Mouse (Mus musculus): ENCODE measurements around the gene Foxd1.

Foxd1 gene

DNA sequence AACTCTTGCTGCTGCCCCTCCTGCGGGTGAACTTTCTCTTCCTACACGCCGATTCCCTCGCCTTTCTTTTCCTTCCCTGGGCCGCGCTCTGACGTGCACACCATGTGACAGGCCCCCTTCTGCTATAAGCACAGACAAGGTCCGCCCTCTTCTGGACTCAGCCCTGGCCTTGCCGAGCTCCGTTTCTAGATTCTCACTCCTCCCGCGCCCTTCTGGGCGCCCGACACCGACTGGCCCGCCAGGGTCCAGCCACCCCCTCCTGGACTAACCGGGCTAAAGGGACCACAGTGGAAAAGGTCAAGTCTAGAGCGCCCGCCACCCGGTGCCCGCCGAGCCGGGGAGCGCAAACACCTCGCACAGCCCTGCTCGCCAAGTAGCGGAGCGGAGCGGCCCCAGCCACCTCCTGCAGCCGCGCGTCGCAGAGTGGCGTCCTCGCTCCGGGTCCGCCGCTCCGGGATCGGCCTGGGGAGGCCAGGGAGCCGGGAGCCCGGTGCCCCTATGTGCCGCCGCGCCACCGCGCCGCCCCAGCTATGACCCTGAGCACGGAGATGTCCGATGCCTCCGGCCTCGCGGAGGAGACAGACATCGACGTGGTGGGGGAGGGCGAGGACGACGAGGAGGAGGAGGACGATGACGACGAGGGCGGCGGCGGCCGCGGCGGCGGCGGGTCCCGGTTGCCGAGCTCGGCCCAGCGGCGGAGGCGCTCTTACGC, at the start of gene Foxd1:
Gene Foxd1, plus strand, starts transcription at position 153 of the 712 bp plus-strand sequence.
- peak; percentile 50 for DNase-seq

DNA sequence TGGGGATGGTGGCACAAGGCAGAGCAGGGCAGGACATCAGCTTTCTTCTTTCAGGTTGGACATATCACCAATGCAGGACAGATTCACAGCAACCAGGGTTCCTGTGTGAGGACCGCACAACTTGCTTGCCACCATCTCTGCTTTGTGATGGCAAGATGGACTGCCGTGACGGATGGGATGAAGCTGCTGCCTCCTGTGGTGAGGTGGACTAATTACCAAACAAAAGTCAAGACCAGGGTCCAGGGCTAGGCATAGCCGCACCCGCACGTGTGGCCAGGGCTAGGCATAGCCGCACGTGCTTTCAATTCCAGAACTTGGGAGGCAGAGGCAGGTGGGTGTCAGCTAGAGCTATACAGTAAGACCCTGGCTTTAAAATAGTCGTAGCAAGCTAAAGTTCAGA, 48.8 kb upstream of the Foxd1 start:
- no peak for DNase-seq

DNA sequence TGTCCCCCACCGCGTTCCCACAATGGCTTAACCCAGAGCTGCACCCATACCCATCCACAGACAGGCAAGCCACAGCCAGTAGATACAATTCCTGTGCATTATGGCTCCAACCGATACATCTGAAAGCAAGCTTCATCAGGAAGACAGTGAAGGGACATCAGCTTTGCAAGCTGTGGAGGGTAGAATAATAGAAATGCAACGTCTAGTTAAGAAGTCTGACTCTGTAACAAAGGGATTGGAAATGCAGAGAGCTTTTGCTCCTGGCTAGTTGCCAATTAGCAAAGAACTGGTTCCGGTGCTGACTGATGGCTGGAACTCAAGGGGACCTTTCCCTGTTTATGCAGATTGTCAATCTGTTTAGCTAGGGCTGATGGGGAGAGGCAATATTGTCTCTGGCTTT, 47.6 kb upstream of the Foxd1 start:
- DNase-seq: no peak

DNA sequence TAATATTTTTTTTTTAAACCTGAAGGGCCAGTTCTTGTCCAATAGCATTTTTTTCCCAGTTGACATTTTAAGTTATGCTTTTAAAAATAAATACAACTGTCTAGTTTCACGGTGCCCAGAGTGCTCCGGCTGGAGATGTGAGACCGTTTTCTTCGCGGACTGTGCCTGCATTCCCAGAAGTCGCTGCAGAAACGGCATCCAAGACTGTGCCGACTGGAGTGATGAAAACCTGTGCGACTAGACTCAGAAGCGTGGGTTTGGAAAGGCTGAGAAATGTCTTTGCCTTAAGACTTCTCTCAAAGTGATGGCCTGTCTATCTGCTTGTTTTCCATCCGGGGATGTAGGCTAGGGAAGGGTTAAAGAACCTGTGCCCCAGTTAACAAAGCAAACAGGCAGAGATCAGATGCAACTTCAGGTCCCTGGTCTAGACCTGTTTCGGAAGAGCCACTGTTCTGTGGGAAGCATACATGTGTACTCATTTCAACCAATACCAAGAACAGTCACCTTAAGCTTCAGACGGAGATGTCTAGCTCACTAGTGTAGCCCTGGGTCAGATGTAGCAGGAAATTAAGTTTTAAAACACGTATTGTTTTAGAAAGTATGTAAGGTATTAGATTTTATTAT, 47.1 kb upstream of the Foxd1 start:
- DNase-seq: no peak

DNA sequence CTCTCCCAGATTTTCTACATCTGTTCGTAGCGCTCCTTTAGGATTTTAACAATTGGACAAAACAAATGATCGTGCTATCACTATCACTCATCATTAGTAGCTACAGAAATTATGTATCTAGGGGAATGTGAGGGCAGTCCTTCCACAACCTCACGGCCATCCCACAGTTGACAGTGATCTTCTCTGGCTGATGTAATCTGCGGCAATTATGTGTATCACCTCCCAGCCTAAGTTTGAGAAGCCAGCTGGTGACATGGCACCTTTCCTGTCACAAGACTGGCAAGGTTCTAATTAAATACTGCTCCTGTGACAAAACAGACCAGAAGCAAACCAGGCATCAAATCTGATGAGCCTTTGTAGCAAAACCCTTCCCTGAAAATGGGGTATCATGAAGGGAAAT, 46.0 kb upstream of the Foxd1 start:
- DNase-seq: no peak

DNA sequence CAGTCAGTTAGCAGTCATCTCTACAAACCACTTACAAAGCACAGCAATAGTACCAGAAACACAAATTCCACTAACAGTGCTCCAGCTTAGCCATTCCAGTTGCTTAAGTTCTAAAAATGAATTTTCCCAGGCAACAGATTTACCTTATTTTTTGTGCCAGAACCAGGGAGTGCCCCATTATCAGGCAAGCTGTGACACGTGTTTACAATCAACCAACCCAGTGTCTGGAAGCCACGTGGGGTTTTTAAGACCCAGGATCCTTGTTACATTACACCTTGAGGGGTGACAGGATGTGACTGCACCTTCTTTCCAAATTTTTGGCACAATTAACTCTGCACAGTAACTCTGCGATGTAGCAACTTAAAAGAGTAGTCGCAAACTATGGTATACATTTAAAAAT, 45.3 kb upstream of the Foxd1 start:
- DNase-seq: no peak

DNA sequence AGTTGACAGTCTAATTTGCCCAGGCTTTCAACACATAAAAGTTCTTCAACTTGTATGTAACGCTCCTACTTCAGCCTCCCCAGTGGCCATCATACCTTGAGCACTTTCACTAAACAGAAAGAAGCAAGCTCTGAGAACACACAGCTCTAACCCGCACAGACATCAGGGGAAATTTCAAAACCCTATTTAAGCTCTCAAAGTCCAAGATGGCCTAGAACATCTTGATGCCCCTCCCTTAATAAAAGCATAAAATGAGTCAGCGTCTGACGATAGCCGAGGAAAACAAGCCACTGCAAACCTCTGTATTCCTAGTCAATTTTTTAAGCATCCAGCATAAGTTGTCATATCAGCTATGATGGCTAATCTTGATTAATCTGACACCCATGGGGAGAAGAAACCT, 42.4 kb upstream of the Foxd1 start:
- DNase-seq: no peak

DNA sequence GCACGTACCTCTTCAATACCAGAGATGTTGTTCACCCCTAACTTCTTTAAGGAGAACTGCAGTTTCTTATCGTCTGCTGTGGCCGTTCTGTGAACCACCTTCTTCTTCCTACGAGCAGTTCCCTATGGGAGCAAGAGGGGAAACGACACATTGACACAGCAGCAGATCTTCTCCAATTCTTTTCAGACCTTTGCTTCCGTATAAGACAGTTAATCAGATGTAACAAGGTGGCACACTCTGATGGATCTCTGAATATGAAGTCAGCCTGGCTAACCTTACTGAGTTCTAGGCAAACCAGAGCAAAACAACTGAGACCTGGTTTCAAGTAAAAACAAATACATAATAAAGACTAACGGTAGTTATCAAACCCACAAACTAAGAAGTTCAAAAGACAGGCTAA, 40.4 kb upstream of the Foxd1 start:
- DNase-seq: no peak

DNA sequence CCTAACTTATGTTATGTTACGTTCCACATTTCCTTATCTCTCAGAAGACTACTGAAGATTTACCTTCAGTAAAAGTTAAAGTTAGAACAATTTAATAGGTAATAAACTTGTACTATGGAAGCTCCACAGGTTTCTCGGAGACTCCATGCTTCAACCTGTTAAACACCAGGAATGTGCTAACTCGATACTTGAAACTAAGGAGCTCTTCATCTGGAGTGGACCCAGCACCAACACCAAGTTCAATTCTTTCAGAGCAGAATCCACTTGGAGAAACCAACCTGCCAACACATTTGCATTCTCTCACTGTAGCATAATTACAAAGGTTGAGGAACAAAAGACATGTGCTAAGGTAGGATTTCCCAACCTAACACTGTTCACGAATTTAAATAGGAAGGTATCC, 38.9 kb upstream of the Foxd1 start:
- DNase-seq: no peak

DNA sequence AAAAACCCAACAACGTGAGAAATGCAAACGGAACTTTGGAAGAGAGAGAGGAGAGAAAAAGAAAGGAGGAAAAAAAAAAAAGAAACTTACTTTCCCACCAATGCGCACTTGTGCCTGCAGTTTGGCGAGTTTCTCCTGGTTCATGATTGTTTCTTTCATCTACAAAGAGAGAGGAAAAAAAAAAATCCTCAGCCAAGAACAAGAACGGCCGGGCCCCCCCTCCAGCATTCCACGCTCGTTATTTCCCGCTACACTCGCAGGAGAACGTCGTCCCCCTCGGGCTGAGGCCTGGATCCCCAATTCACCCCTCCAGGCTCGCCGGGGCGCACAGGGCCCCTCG, 37.9 kb upstream of the Foxd1 start:
- no peak for DNase-seq

DNA sequence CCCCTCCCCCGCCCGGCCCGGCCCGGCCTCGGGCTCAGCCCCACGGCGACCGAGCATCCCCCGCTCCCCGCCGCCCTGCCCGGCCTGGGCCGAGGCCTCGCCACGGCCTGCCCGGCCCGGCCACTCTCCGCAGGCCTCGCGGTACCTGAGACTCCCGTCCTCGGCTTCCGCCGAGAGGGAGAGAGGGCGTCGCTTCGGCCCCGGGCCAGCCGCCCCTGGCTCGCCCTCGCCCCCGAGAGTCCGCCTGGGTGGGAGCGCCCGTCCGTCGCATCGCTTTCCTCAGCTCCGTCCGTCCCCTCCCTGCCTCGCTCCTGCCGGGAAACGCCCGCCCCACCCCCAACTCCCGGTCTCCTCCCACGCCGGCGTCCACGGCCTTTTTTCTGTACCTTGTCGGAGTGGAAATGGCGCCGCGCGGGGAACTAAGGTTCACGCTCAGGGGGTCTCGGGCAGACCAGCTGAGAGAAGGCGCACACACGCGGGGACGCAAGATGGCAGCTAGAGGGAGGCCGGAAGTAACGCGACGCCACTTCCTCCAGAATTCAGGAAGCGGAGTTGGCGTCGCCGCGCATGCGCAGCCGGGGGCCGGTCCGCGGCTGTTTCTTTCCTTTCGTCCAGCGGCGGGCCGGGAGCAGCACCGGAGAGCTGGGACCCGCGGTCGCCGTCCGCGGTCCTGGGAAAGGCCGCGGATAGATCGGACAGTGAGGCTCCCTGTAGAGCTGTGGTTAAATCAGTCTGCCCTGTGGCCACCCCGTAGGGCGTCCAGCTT, 37.4 kb upstream of the Foxd1 start, which contains the start of gene Btf3:
Gene Btf3, minus strand, starts transcription at position 527 of the 766 bp plus-strand sequence.
- DNase-seq: peak; percentile 94

DNA sequence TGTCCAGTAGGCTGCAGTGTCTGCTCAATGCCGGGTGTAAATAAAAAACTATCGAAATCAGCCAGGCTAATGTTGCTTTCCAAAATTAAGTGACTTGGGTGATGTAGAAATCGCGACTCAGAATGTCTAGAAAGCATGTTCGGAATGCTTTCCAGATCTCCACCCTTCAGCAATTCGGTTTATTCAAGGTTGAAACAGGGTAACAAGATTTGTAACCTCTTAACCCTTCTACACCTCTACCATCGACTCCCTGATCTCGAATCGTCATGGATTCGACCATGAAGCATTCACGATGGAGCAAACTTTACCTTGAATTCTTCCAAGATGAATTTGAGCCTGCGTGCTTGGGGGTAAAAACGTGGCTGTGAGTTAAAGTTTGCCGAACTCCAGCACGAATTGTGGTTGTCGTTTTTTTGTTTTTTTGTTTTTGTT, 36.8 kb upstream of the Foxd1 start:
- DNase-seq: no peak

DNA sequence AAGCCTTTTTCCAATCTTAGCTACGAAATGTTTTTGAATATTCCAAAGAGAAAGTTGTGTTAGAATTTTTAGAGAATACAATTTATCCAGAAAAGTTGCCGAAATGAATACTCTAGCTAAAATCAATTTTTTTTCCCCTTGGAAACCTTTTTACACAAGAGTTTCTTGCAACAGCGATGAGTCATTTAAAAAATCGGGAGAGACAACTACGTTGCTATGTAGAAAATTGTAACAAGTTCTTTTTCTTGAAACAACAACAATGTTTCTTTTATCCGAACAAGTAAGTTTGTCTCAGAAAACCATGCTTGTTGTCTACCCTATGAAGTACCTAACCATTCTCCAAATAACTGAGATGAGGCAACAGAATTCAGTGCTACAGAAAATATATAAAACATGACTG, 36.1 kb upstream of the Foxd1 start:
- no peak for DNase-seq

DNA sequence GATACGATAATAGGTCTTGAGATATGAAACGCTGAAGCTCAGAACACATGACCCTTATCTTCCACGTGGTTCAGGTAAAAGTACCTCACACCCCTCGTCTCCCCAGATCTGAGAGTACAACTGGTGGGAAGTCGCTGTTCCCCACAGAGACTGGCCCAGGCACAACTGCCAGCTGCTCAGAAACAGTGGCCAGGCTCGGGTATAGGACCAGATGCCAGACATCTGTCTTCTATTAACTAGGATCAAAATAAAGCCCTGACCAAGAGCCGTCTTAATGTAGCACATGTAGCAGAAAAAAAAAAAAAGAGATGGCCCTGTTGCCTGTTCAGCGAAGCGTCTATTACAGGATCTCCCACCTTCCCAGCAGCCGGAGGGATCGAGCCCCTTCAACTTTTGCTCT, 29.0 kb upstream of the Foxd1 start:
- no peak for DNase-seq

DNA sequence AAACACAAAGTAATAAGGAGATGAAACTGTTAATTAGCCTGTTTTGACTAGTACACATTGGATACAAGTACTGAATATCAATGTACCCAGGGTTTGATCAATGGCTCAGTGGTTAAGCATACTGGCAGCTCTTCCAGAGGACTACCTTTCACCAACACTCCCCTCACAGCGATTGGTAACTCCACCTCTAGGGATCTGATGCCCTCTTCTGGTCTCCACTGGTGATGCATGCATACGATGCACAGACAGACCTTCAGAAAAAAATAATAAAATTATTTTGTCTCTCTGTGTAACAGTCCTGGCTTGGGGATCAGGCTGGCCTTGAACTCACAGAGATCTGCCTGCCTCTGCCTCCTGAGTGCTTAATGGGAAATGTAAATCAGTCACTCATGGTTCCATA, 21.9 kb upstream of the Foxd1 start:
- peak; percentile 62 for DNase-seq

DNA sequence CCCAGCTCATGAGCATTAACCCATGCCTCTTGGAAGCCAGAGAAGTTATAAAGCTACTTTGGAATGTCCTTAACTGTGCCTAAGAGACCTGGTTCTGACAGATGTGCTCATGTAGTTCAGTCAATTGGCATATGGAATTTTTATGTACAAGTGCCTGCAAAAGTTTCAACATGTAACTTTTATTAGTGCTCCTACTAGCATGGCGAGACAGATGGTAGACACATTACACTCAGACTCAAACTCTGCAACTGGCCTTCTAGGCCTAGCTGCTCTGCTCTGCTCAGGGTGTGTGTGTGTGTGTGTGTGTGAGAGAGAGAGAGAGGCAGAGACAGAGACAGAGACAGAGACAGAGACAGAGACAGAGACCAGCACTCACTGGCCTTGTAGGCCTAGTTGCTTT, 17.8 kb upstream of the Foxd1 start:
- no peak for DNase-seq

DNA sequence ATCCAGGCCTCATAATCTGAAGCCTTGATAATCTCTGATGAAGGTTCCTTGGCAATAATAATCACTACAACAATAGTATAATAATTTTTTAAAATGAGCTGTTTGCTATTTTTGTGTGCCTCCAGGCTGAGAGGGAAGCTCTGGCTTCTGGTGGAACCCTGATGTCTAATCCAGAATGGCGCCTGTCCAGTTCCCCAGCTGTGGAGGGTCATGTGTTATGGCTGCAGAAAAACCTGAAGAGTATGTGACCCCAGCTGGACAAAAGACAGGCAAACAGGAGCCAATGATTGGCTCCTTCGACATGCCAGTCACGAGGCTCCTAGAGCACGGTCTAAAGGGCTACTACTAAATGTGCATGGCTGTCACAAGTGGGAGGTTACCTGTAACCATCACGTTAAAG, 13.5 kb upstream of the Foxd1 start:
- no peak for DNase-seq

DNA sequence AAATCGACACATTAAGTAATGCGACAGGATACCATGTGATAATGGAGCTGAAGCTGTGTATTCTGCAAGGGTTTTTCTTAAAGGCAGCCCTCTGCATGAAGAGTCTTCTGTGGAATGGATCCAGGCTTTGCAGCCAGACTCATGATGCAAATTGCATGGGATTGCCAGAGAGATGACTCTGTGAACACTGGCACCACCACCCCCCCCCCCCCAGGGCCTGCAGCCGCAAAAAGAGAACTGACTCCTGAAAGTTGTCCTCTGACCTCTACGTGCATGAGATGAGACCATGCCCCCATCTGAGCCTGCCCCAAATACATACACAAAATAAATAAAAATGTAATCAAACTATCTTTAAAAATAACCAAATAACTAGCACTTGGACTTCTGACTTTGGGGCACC, 4.6 kb upstream of the Foxd1 start:
- no peak for DNase-seq

DNA sequence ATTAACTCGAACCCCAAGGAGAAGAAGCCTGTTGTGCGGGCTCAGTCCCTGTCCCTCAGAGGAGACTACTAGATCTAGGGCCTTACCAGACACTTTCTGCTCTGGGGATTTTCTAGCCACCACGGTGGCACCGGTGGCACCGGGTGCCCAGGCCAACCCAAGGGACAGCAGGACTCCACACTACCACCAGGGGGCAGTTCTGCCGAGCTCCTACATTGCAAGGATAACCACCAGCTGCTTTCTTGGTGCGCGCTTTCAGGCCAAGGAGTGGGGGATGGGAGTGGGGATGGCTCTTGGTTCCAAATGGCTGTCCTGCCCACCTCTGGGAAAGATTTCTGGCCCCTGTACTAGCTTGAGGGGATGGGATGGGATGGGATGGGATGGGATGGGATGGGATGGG, 2.5 kb upstream of the Foxd1 start:
- DNase-seq: peak; percentile 64

DNA sequence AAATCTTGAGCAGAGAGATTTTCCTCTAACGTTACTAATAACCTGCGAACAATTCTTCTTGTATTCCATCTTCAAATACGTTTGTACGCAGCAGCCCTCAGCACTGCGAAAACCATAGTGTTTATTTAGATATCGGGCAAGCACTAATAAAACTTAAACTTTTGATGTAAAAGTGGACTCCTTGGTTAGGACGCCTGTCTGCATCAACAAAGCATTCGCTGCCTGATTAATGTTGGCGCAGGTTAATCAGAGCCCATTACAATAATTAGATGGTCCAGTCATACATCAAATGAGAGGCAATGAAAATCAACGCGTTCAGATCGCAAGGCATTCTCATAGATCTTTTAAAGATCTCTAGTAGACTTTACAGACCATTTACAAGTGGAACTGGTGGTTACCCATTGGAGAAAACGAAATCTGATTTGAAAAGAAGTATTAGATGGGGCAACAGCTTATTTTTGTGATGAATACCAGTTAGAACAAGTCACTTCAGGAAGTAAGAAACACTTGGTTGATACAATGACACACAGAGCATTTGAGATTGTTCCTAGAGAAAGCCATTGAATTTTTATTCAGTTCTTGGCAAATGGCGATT, 1.6 kb upstream of the Foxd1 start:
- DNase-seq: no peak

DNA sequence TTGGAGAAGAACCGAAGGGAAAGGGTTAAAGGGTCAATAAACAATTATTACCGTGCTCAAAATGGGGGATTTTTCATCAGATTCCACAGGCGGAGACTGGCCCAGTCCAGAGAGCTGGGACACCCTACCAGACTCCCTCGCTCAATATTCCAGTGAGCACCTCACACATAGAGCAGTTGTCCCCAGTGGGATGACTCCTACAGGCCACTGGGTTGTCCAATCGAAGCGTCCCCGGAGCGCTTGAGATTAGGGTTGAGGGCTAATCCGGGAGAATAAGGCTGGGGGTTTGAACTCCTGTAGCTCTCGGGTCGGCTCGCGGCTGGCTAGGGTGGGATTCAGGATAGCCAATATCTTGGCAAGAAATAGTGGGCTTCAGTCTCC, 343 bp upstream of the Foxd1 start:
- DNase-seq: no peak

DNA sequence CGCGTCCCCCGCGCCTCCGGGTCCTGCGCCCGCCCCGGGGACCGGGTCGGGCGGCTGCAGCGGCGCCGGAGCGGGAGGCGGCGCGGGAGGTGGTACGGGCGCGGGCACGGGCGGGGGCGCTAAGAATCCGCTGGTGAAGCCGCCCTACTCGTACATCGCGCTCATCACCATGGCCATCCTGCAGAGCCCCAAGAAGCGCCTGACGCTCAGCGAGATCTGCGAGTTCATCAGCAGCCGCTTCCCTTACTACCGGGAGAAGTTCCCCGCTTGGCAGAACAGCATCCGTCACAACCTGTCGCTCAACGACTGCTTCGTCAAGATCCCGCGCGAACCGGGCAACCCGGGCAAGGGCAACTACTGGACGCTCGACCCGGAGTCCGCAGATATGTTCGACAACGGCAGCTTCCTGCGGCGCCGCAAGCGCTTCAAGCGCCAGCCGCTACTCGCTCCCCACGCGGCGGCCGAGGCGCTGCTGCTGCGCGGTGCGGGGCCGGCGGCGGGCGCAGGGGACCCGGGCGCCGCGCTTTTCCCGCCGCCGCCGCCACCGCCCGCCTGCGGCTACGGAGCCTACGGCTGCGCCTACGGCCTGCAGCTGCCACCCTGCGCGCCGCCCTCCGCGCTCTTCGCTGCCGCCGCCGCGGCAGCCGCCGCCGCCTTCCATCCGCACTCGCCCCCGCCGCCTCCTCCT, 973 bp downstream of the Foxd1 start:
- DNase-seq: peak; percentile 48

DNA sequence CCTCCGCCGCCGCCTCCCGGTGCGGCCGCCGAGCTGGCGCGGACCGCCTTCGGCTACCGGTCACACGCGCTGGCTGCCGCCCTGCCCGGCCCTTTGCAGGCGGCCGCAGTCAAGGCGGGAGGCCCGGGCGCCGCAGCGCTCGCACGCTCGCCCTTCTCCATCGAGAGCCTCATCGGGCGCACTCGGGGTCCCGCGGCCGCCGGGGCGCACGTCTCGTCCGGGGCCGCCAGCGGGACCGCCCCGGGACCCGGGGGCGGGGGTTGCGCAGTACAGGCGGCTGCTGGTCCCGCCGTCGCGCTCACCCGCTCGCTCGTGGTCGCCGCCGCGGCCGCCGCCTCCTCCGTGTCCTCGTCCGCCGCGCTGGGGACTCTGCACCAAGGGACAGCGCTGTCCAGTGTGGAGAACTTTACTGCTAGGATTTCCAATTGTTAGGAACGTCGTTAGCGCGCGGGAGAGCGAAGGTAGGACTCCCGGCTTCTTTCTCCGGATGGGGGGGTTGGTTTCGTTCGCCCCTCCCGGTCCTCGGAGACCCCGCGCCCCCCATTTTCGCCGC, 1.6 kb downstream of the Foxd1 start:
- DNase-seq: peak; percentile 36
